Mouse (Mus musculus): ENCODE data around the gene Gpha2.

GRCm38 (mm10) chr19:6234337-6235083 lies 8.3 kb downstream of the Gpha2 start:
- TF ChIP-seq CTCF (IDR thresholded peaks at IDR 0.05; ENCODE audit: extremely low read depth, insufficient read depth, low read length) = no peak
- no peak for TF ChIP-seq POLR2A (IDR thresholded peaks at IDR 0.05; ENCODE audit: extremely low read depth, insufficient read depth, low read length)
